Mouse (Mus musculus): Measurements from ENCODE around the gene Lurap1. TPM values are rescaled to one million over a fixed set of nuclear protein-coding genes. Genes with fewer than 3 reads are reported as not detected.

Gene Lurap1
- polyA plus RNA-seq, 2 experiments: 1.7 to 2.5 TPM

GRCm38 (mm10) chr4:116175136-116175535 lies 24.0 kb upstream of the Lurap1 start:
- DNase-seq (ENCODE audit: low spot score): no peak
- H3K9ac ChIP-seq (ENCODE audit: low read depth, low read length, severe bottlenecking): no peak overlapping the region
- no peak for ATAC-seq (ENCODE audit: low FRiP score, low read depth)
- H3K9me3 ChIP-seq (ENCODE audit: control insufficient read depth, low read length): no peaks in the 10 kb centered on the region
- TF ChIP-seq POLR2A (IDR thresholded peaks at IDR 0.05; ENCODE audit: borderline replicate concordance, extremely low read depth, insufficient read depth, insufficient read length): no peak
- H3K27me3 ChIP-seq (ENCODE audit: control insufficient read depth, insufficient read depth, low read length): no peaks in the 10 kb centered on the region
- peaks cover 23% of the 10 kb centered on the region for H3K4me1 ChIP-seq (ENCODE audit: control insufficient read depth, insufficient read depth, low read length)
- H3K27ac ChIP-seq (replicated peaks; ENCODE audit: low read depth, low read length): no peak overlapping the region
- no peak overlapping the region for H3K4me3 ChIP-seq (replicated peaks; ENCODE audit: low read length)
- H3K4me2 ChIP-seq (replicated peaks; ENCODE audit: low read depth, low read length, severe bottlenecking): no peak overlapping the region
- H3K36me3 ChIP-seq (ENCODE audit: control insufficient read depth, insufficient read depth, low read length): no peaks in the 10 kb centered on the region

GRCm38 (mm10) chr4:116174466-116175116 lies 23.5 kb upstream of the Lurap1 start:
- H3K36me3 ChIP-seq (ENCODE audit: control insufficient read depth, insufficient read depth, low read length): no peaks in the 10 kb centered on the region
- no peak for TF ChIP-seq POLR2A (IDR thresholded peaks at IDR 0.05; ENCODE audit: borderline replicate concordance, extremely low read depth, insufficient read depth, insufficient read length)
- H3K4me2 ChIP-seq (replicated peaks; ENCODE audit: low read depth, low read length, severe bottlenecking): no peak overlapping the region
- ATAC-seq (ENCODE audit: low FRiP score, low read depth) (peak; percentile 30; the same call in 1 of the 2 replicates), DNase-seq (ENCODE audit: low spot score) (no peak)
- no peaks in the 10 kb centered on the region for H3K27me3 ChIP-seq (ENCODE audit: control insufficient read depth, insufficient read depth, low read length)
- no peak overlapping the region for H3K27ac ChIP-seq (replicated peaks; ENCODE audit: low read depth, low read length)
- 42% methylated on average over 6 of the region's 6 CpGs for WGBS
- no peaks in the 10 kb centered on the region for H3K9me3 ChIP-seq (ENCODE audit: control insufficient read depth, low read length)
- no peak overlapping the region for H3K9ac ChIP-seq (ENCODE audit: low read depth, low read length, severe bottlenecking)
- H3K4me1 ChIP-seq (ENCODE audit: control insufficient read depth, insufficient read depth, low read length): peaks cover 23% of the 10 kb centered on the region
- no peak overlapping the region for H3K4me3 ChIP-seq (replicated peaks; ENCODE audit: low read length)

DNA sequence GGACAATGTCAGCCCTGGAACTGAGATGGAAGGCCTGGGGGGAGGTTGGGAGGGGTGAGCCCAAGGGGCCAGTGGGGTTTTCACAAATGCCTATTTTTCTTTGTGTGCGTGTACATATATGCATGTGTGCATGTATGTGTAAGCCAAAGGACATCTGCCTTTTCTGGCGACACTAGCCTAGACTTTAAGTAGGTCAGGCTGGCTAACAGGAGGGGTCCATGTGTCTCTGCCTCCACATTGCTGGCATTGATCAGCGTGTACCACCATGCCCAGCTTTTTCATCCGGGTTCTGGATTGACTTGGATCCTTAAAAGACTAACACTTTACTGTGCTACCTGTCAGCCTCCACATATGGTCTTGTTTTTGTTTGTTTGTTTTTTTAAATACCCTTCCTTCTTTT lies 22.6 kb upstream of the Lurap1 start:
- no peak overlapping the region for H3K9ac ChIP-seq (ENCODE audit: low read depth, low read length, severe bottlenecking)
- TF ChIP-seq POLR2A (IDR thresholded peaks at IDR 0.05; ENCODE audit: borderline replicate concordance, extremely low read depth, insufficient read depth, insufficient read length): no peak
- peaks cover 23% of the 10 kb centered on the region for H3K4me1 ChIP-seq (ENCODE audit: control insufficient read depth, insufficient read depth, low read length)
- H3K36me3 ChIP-seq (ENCODE audit: control insufficient read depth, insufficient read depth, low read length): no peaks in the 10 kb centered on the region
- ATAC-seq (ENCODE audit: low FRiP score, low read depth): no peak
- WGBS: 80% methylated on average over 4 of the region's 4 CpGs
- no peaks in the 10 kb centered on the region for H3K27me3 ChIP-seq (ENCODE audit: control insufficient read depth, insufficient read depth, low read length)
- DNase-seq (ENCODE audit: low spot score): no peak
- H3K27ac ChIP-seq (replicated peaks; ENCODE audit: low read depth, low read length): no peak overlapping the region
- no peak overlapping the region for H3K4me2 ChIP-seq (replicated peaks; ENCODE audit: low read depth, low read length, severe bottlenecking)
- no peaks in the 10 kb centered on the region for H3K9me3 ChIP-seq (ENCODE audit: control insufficient read depth, low read length)
- no peak overlapping the region for H3K4me3 ChIP-seq (replicated peaks; ENCODE audit: low read length)

DNA sequence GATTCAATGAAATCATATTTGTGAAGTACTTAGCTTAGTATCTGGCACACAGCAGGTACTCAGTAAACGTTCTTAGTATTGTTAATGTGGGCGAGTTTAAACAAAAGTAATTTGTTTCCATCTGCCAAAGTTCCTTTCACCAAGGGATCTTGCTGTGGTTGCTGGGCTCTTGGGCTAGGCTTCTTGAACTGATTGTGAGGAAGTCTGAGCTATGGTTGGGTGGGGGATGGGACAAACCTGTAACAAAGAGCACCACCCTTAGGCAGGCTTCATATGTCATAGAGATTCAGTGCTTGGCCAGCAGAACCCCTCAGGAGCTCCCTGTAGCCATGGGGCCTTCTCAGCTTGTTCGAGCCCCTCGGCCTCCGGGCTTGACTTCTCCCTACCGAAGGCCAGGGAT lies 21.9 kb upstream of the Lurap1 start, which contains the start of the genes 1700042G07Rik and Gm49337:
Gene 1700042G07Rik, plus strand, starts transcription at position 301 of the 400 bp plus-strand sequence.
Gene Gm49337, plus strand, starts transcription at position 313 of the 400 bp plus-strand sequence.
- no peak within 1 kb of the TSS for H3K27ac ChIP-seq (replicated peaks; ENCODE audit: low read depth, low read length)
- TF ChIP-seq POLR2A (IDR thresholded peaks at IDR 0.05; ENCODE audit: borderline replicate concordance, extremely low read depth, insufficient read depth, insufficient read length): no peak
- 81% methylated on average over 6 of the region's 6 CpGs for WGBS
- DNase-seq (ENCODE audit: low spot score): no peak
- no peaks in the 10 kb centered on the region for H3K9me3 ChIP-seq (ENCODE audit: control insufficient read depth, low read length)
- H3K4me2 ChIP-seq (replicated peaks; ENCODE audit: low read depth, low read length, severe bottlenecking): no peak within 1 kb of the TSS
- no peak within 1 kb of the TSS for H3K4me3 ChIP-seq (replicated peaks; ENCODE audit: low read length)
- H3K4me1 ChIP-seq (ENCODE audit: control insufficient read depth, insufficient read depth, low read length): peaks cover 23% of the 10 kb centered on the region
- no peaks in the 10 kb centered on the region for H3K27me3 ChIP-seq (ENCODE audit: control insufficient read depth, insufficient read depth, low read length)
- ATAC-seq (ENCODE audit: low FRiP score, low read depth): no peak
- no peak within 1 kb of the TSS for H3K9ac ChIP-seq (ENCODE audit: low read depth, low read length, severe bottlenecking)
- no peaks in the 10 kb centered on the region for H3K36me3 ChIP-seq (ENCODE audit: control insufficient read depth, insufficient read depth, low read length)

- Histone ChIP-seq H3K4me2 (replicated peaks; ENCODE audit: low read depth, low read length, severe bottlenecking) (no peak overlapping the region), H3K9ac (ENCODE audit: low read depth, low read length, severe bottlenecking) (no peak overlapping the region), H3K36me3 (ENCODE audit: control insufficient read depth, insufficient read depth, low read length) (no peaks in the 10 kb centered on the region), H3K4me1 (ENCODE audit: control insufficient read depth, insufficient read depth, low read length) (peaks cover 7% of the 10 kb centered on the region; the same call in 1 of the 2 replicates), H3K9me3 (ENCODE audit: control insufficient read depth, low read length) (no peaks in the 10 kb centered on the region), H3K27me3 (ENCODE audit: control insufficient read depth, insufficient read depth, low read length) (no peaks in the 10 kb centered on the region), H3K4me3 (replicated peaks; ENCODE audit: low read length) (no peak overlapping the region), H3K27ac (replicated peaks; ENCODE audit: low read depth, low read length) (no peak overlapping the region)
- 73% methylated on average over 3 of the region's 3 CpGs for WGBS
- no peak for TF ChIP-seq POLR2A (IDR thresholded peaks at IDR 0.05; ENCODE audit: borderline replicate concordance, extremely low read depth, insufficient read depth, insufficient read length)
- DNase-seq (ENCODE audit: low spot score) (no peak), ATAC-seq (ENCODE audit: low FRiP score, low read depth) (no peak; the same call in 1 of the 2 replicates)
These were observed 18.2 kb upstream of the Lurap1 start for GRCm38 (mm10) chr4:116169353-116169672.
